15 mouse cellular contexts compared by ENCODE assay signal in genomic region chr3:43352829-43353228, GRCm38 (mm10).
DNase-seq lines count a peak whose midpoint lies in the region; ATAC-seq lines count a peak whose summit lies in the region.
"Had no signal": no experiment of that assay in that cellular context is flagged by ENCODE, and none has a peak within 500 bp of the region (broad histone marks: within the 10 kb centered on the region; RNA-seq: fewer than 3 reads in every experiment).

No protein-coding gene starts in this region.

- no peak overlapping the region for H3K9ac ChIP-seq in forebrain, embryonic 13.5 days
- no peak overlapping the region for H3K9ac ChIP-seq in midbrain, embryonic 11.5 days (ENCODE audit: low read length)
- no peak overlapping the region for H3K9ac ChIP-seq in midbrain, embryonic 13.5 days (replicated peaks)
- H3K9ac ChIP-seq: kidney, embryonic 15.5 days; liver, embryonic 15.5 days; neural tube, embryonic 15.5 days had no signal

- H3K4me3 ChIP-seq in forebrain, embryonic 13.5 days, result no peak overlapping the region
- no peak overlapping the region for H3K4me3 ChIP-seq in forebrain, embryonic 10.5 days
- no peak overlapping the region for H3K4me3 ChIP-seq in midbrain, embryonic 11.5 days (ENCODE audit: low read depth, low read length)
- no peak overlapping the region for H3K4me3 ChIP-seq in midbrain, embryonic 13.5 days (replicated peaks)
- H3K4me3 ChIP-seq: kidney, embryonic 15.5 days; liver, embryonic 15.5 days; neural tube, embryonic 15.5 days had no signal

- no peak for DNase-seq in forebrain, embryonic 10.5 days (ENCODE audit: extremely low spot score, low spot score)
- peak; percentile 83 for DNase-seq in midbrain, embryonic 11.5 days (ENCODE audit: low spot score, missing footprints)
- DNase-seq in forelimb bud, embryonic 11.5 days (ENCODE audit: low read depth, low spot score), result peak; percentile 49
- peak; percentile 48 for DNase-seq in mesoderm, embryonic 11.5 days (ENCODE audit: low read depth, low spot score)
- no peak for DNase-seq in heart, postnatal 10 days
- DNase-seq in thymus, postnatal 36 days, result no peak
- DNase-seq: cerebellum, adult 8-10 months; heart, postnatal 36 days; thymus, postnatal 14 days had no signal

- 0 out of 2 replicates have a peak, but pooled peaks have one; percentile 38 for ATAC-seq in forebrain, embryonic 13.5 days
- peak; percentile 69 for ATAC-seq in midbrain, embryonic 11.5 days (ENCODE audit: low FRiP score)
- ATAC-seq in midbrain, embryonic 13.5 days, result no peak
- ATAC-seq: midbrain, embryonic 16.5 days had no signal

- intact Hi-C loops in heart, postnatal 10 days (cut with DNase I), result no loop called here

- no peak overlapping the region for H3K4me2 ChIP-seq in forebrain, embryonic 13.5 days
- no peak overlapping the region for H3K4me2 ChIP-seq in midbrain, embryonic 11.5 days
- no peak overlapping the region for H3K4me2 ChIP-seq in midbrain, embryonic 13.5 days (replicated peaks)
- H3K4me2 ChIP-seq: kidney, embryonic 15.5 days; liver, embryonic 15.5 days; neural tube, embryonic 15.5 days had no signal

- H3K27ac ChIP-seq in forebrain, embryonic 13.5 days, result no peak overlapping the region
- H3K27ac ChIP-seq in forebrain, embryonic 10.5 days, result no peak overlapping the region
- H3K27ac ChIP-seq in midbrain, embryonic 11.5 days (ENCODE audit: low read depth, low read length), result no peak overlapping the region
- H3K27ac ChIP-seq in midbrain, embryonic 13.5 days, result no peak overlapping the region
- H3K27ac ChIP-seq: kidney, embryonic 15.5 days; liver, embryonic 15.5 days; neural tube, embryonic 15.5 days had no signal

- no peaks in the 10 kb centered on the region for H3K9me3 ChIP-seq in forebrain, embryonic 13.5 days (replicated peaks)
- H3K9me3 ChIP-seq in forebrain, embryonic 10.5 days, result no peaks in the 10 kb centered on the region
- no peaks in the 10 kb centered on the region for H3K9me3 ChIP-seq in midbrain, embryonic 11.5 days (ENCODE audit: control insufficient read depth, low read length)
- no peaks in the 10 kb centered on the region for H3K9me3 ChIP-seq in midbrain, embryonic 13.5 days
- H3K9me3 ChIP-seq: kidney, embryonic 15.5 days; liver, embryonic 15.5 days; neural tube, embryonic 15.5 days had no signal

- no peaks in the 10 kb centered on the region for H3K27me3 ChIP-seq in forebrain, embryonic 13.5 days
- no peaks in the 10 kb centered on the region for H3K27me3 ChIP-seq in forebrain, embryonic 10.5 days (ENCODE audit: poor library complexity, severe bottlenecking)
- H3K27me3 ChIP-seq in midbrain, embryonic 11.5 days (ENCODE audit: control insufficient read depth, insufficient read depth, low read length), result no peaks in the 10 kb centered on the region
- H3K27me3 ChIP-seq in midbrain, embryonic 13.5 days, result no peaks in the 10 kb centered on the region
- H3K27me3 ChIP-seq: kidney, embryonic 15.5 days; liver, embryonic 15.5 days; neural tube, embryonic 15.5 days had no signal

- no peaks in the 10 kb centered on the region for H3K4me1 ChIP-seq in forebrain, embryonic 13.5 days
- no peaks in the 10 kb centered on the region for H3K4me1 ChIP-seq in forebrain, embryonic 10.5 days
- no peaks in the 10 kb centered on the region for H3K4me1 ChIP-seq in midbrain, embryonic 11.5 days (ENCODE audit: control insufficient read depth, insufficient read depth, low read length)
- no peaks in the 10 kb centered on the region for H3K4me1 ChIP-seq in midbrain, embryonic 13.5 days (replicated peaks)
- H3K4me1 ChIP-seq: kidney, embryonic 15.5 days; liver, embryonic 15.5 days; neural tube, embryonic 15.5 days had no signal

- H3K36me3 ChIP-seq in forebrain, embryonic 13.5 days (ENCODE audit: poor library complexity, severe bottlenecking), result no peaks in the 10 kb centered on the region
- H3K36me3 ChIP-seq in forebrain, embryonic 10.5 days (replicated peaks), result no peaks in the 10 kb centered on the region
- H3K36me3 ChIP-seq in midbrain, embryonic 11.5 days (ENCODE audit: control insufficient read depth, insufficient read depth, low read length), result no peaks in the 10 kb centered on the region
- H3K36me3 ChIP-seq in midbrain, embryonic 13.5 days, result no peaks in the 10 kb centered on the region
- H3K36me3 ChIP-seq: kidney, embryonic 15.5 days; liver, embryonic 15.5 days; neural tube, embryonic 15.5 days had no signal

Comparison
In these comparisons a context has a peak if more than half of its experiments do, and no peak if none do; other contexts are left out.
1. DNase-seq: peak in midbrain, embryonic 11.5 days (single experiment), forelimb bud, embryonic 11.5 days (single experiment) and mesoderm, embryonic 11.5 days (single experiment); none in forebrain, embryonic 10.5 days (single experiment), heart, postnatal 10 days (0 of 2) and thymus, postnatal 36 days (0 of 2).